Mouse (Mus musculus) cerebellum, adult 2 months (tissue): ENCODE measurements around the gene Zbtb16. TPM values are rescaled to one million over a fixed set of nuclear protein-coding genes. Genes with fewer than 3 reads are reported as not detected.
A peak's percentile ranks its signal among the peaks of the same experiment; 100 is the strongest.

Source experiments
- DNase-seq, 2 experiments: peaks; one replicate each; pipeline ENCODE4 v3.0.0; 2021
- H3K27ac ChIP-seq: fragments of 200-500 bp; 2 replicates; pipeline ENCODE4 v1.5.1; 2012; ENCODE audit warnings: low read length, control low read depth, inconsistent platforms; ENCODE audit not compliant: insufficient read depth
- H3K27me3 ChIP-seq: fragments of 200-500 bp; 2 replicates; pipeline ENCODE4 v1.6.1; 2012; ENCODE audit warnings: inconsistent platforms, mild to moderate bottlenecking, low read length, moderate library complexity; ENCODE audit not compliant: control insufficient read depth, insufficient read depth
- H3K4me1 ChIP-seq: fragments of 200-500 bp; 2 replicates; pipeline ENCODE4 v1.6.1; 2011; ENCODE audit warnings: low read length; ENCODE audit not compliant: control insufficient read depth, insufficient read depth
- H3K4me3 ChIP-seq: fragments of 200-500 bp; replicated peaks from 2 replicates; pipeline ENCODE3; 2011; ENCODE audit warnings: mild to moderate bottlenecking, low read depth, low read length, control low read depth; ENCODE audit not compliant: insufficient read depth
- CTCF ChIP-seq: fragments of 200-500 bp; IDR thresholded peaks from 2 replicates; pipeline ENCODE4 v1.5.1; 2011; ENCODE audit warnings: low read depth, mild to moderate bottlenecking, control low read depth, low read length, moderate library complexity, borderline replicate concordance; ENCODE audit not compliant: insufficient read depth
- POLR2A ChIP-seq: fragments of 200-500 bp; IDR thresholded peaks from 2 replicates; pipeline ENCODE4 v1.6.1; 2011; ENCODE audit warnings: low read length, control low read depth, borderline replicate concordance; ENCODE audit not compliant: insufficient read depth
- WGBS: fragments of 180-500 bp; shearing (Covaris S2); methylation state at CpG from one replicate; pipeline ENCODE4 v1.1.7; 2018; 5-methylcytosine and 5-hydroxymethylcytosine counted together
- polyA plus RNA-seq: library from polyadenylated mRNA; depleted of rRNA; stranded (reverse); fragments of >200 nt; gene quantifications from 2 replicates; pipeline ENCODE4 v1.2.3, GENCODE M21; 2012

Zbtb16 gene
- polyA plus RNA-seq, 1 experiment: 5.0 TPM

- Histone ChIP-seq H3K4me1 (no peaks in the 10 kb centered on the region), H3K4me3 (no peak overlapping the region), H3K27ac (no peak overlapping the region), H3K27me3 (no peaks in the 10 kb centered on the region)
- DNase-seq: no peak
- TF ChIP-seq CTCF (no peak), POLR2A (no peak)
- 59% methylated on average over 15 of the region's 15 CpGs for WGBS
Measured at GRCm38 (mm10) chr9:48638176-48638803, 197.7 kb downstream of the Zbtb16 start.

GRCm38 (mm10) chr9:48637161-48637560 lies 198.9 kb downstream of the Zbtb16 start:
- no peak for DNase-seq
- 94% methylated on average over 7 of the region's 7 CpGs for WGBS
- no peaks in the 10 kb centered on the region for H3K4me1 ChIP-seq
- H3K4me3 ChIP-seq: no peak overlapping the region
- no peaks in the 10 kb centered on the region for H3K27me3 ChIP-seq
- no peak overlapping the region for H3K27ac ChIP-seq
- TF ChIP-seq CTCF (no peak), POLR2A (no peak)

- DNase-seq: no peak
- Histone ChIP-seq H3K27ac (no peak overlapping the region), H3K4me3 (no peak overlapping the region), H3K27me3 (no peaks in the 10 kb centered on the region), H3K4me1 (no peaks in the 10 kb centered on the region)
- 45% methylated on average over 18 of the region's 18 CpGs for WGBS
- TF ChIP-seq CTCF (no peak), POLR2A (no peak)
Measured at GRCm38 (mm10) chr9:48635576-48636350, 200.3 kb downstream of the Zbtb16 start.

GRCm38 (mm10) chr9:48633147-48633546 lies 202.9 kb downstream of the Zbtb16 start:
- 75% methylated on average over 6 of the region's 6 CpGs for WGBS
- no peaks in the 10 kb centered on the region for H3K4me1 ChIP-seq
- no peaks in the 10 kb centered on the region for H3K27me3 ChIP-seq
- TF ChIP-seq CTCF: no peak
- TF ChIP-seq POLR2A: no peak
- DNase-seq: no peak
- no peak overlapping the region for H3K4me3 ChIP-seq
- H3K27ac ChIP-seq: no peak overlapping the region

- Histone ChIP-seq H3K4me1 (peaks cover 4% of the 10 kb centered on the region; the same call in 1 of the 2 replicates), H3K4me3 (no peak overlapping the region), H3K27me3 (no peaks in the 10 kb centered on the region; the same call in 1 of the 2 replicates), H3K27ac (no peak overlapping the region)
- DNase-seq: no peak
- 69% methylated on average over 1 of the region's 1 CpGs for WGBS
- TF ChIP-seq CTCF (no peak), POLR2A (no peak)
Measured at GRCm38 (mm10) chr9:48619268-48619667, 216.8 kb downstream of the Zbtb16 start.

GRCm38 (mm10) chr9:48618589-48618988 lies 217.4 kb downstream of the Zbtb16 start:
- H3K4me1 ChIP-seq: peaks cover 4% of the 10 kb centered on the region; the same call in 1 of the 2 replicates
- DNase-seq: peak; percentile 42 to 50
- no peak for TF ChIP-seq POLR2A
- peak; percentile 67 for TF ChIP-seq CTCF
- no peak overlapping the region for H3K27ac ChIP-seq
- peak overlapping the region; percentile 29 for H3K4me3 ChIP-seq
- H3K27me3 ChIP-seq: no peaks in the 10 kb centered on the region; the same call in 1 of the 2 replicates
- 26% methylated on average over 6 of the region's 6 CpGs for WGBS

GRCm38 (mm10) chr9:48618111-48618510 lies 217.9 kb downstream of the Zbtb16 start:
- DNase-seq: peak; percentile 8 to 22
- Histone ChIP-seq H3K4me1 (peaks cover 4% of the 10 kb centered on the region; the same call in 1 of the 2 replicates), H3K27ac (no peak overlapping the region), H3K27me3 (no peaks in the 10 kb centered on the region; the same call in 1 of the 2 replicates), H3K4me3 (no peak overlapping the region)
- no peak for TF ChIP-seq CTCF
- TF ChIP-seq POLR2A: no peak
- WGBS: 28% methylated on average over 8 of the region's 8 CpGs

GRCm38 (mm10) chr9:48617511-48618010 lies 218.5 kb downstream of the Zbtb16 start:
- Histone ChIP-seq H3K27ac (no peak overlapping the region), H3K4me3 (no peak overlapping the region), H3K27me3 (no peaks in the 10 kb centered on the region; the same call in 1 of the 2 replicates), H3K4me1 (peaks cover 4% of the 10 kb centered on the region; the same call in 1 of the 2 replicates)
- DNase-seq: no peak
- TF ChIP-seq POLR2A (no peak), CTCF (no peak)
- WGBS: 69% methylated on average over 3 of the region's 3 CpGs
